Mouse (Mus musculus): Measurements from ENCODE around the gene Tmem229b. TPM values are rescaled to one million over a fixed set of nuclear protein-coding genes. Genes with fewer than 3 reads are reported as not detected.
"Not testable (repeated sequence)": the region's sequence is repeated elsewhere in the genome, so short reads cannot be mapped to it uniquely, and the experiment has no call there.

Gene Tmem229b
- total and polyA plus RNA-seq, 2 experiments from 2014 or later: 63.2 to 214 TPM

DNA sequence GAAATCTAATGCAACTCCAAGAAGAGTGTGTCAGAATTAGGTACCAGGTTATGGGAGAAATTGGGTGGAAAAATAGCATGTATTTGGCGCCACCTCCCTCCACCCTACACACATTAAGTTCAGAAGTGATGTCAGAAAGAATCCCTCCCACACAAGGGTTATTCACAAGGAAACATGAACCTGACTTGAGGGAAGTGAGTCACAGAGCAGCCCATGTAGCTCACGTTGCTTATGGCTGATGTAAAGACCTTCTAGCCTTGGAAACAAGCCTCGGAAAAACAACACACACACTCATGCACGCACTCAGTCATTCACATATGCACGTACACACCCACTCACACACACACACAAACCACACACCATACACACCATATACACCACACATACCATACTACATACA is 67.3 kb downstream of the Tmem229b start:
- Histone ChIP-seq H3K36me3 (ENCODE audit: insufficient read depth, low read length) (no peaks in the 10 kb centered on the region), H3K9ac (replicated peaks; ENCODE audit: low read length, poor library complexity, severe bottlenecking) (no peak overlapping the region), H3K4me1 (ENCODE audit: insufficient read depth, low read length) (no peaks in the 10 kb centered on the region), H3K27ac (ENCODE audit: low read depth, low read length) (no peak overlapping the region), H3K4me3 (ENCODE audit: low read depth, low read length) (no peak overlapping the region), H3K27me3 (ENCODE audit: insufficient read depth, low read length) (no peaks in the 10 kb centered on the region), H3K4me2 (ENCODE audit: low read depth, low read length, poor library complexity, severe bottlenecking) (no peak overlapping the region), H3K9me3 (ENCODE audit: low read length) (no peaks in the 10 kb centered on the region)
- ATAC-seq (ENCODE audit: low FRiP score): no peak
- no peak for TF ChIP-seq CTCF (IDR thresholded peaks at IDR 0.05)
- 91% methylated on average over 5 of the region's 5 CpGs for WGBS
- DNase-seq (ENCODE audit: low spot score): no peak

GRCm38 (mm10) chr12:78939393-78940037 is 67.9 kb downstream of the Tmem229b start:
- DNase-seq (ENCODE audit: low spot score) (no peak), ATAC-seq (ENCODE audit: low FRiP score) (no peak)
- no peak overlapping the region for H3K9ac ChIP-seq (replicated peaks; ENCODE audit: low read length, poor library complexity, severe bottlenecking)
- TF ChIP-seq CTCF (IDR thresholded peaks at IDR 0.05): no peak
- H3K4me1 ChIP-seq (ENCODE audit: insufficient read depth, low read length): no peaks in the 10 kb centered on the region
- H3K9me3 ChIP-seq (ENCODE audit: low read length): no peaks in the 10 kb centered on the region
- H3K27ac ChIP-seq (ENCODE audit: low read depth, low read length): no peak overlapping the region
- H3K27me3 ChIP-seq (ENCODE audit: insufficient read depth, low read length): no peaks in the 10 kb centered on the region
- WGBS: 79% methylated on average over 7 of the region's 7 CpGs
- H3K4me3 ChIP-seq (ENCODE audit: low read depth, low read length): no peak overlapping the region
- H3K36me3 ChIP-seq (ENCODE audit: insufficient read depth, low read length): no peaks in the 10 kb centered on the region
- H3K4me2 ChIP-seq (ENCODE audit: low read depth, low read length, poor library complexity, severe bottlenecking): no peak overlapping the region

DNA sequence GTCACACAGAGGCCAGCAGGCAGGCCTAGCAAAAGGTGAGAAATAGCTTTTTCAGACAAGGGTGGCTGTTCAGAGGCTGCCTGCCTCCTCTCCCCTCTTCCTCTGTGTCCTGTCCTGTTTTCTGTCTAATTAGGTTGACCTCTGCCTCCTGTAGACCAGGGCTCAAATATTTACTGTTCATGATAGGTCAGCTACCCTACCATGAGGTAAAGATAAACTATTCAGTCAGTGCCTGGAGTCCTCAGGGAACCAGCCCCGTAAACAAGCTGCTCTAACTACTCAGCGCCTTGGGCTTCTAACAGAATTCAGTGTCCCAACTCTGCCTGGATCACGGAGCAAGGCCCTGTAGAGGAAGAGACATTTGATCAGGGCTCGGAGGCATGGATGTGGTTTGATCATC is 70.9 kb downstream of the Tmem229b start:
- Histone ChIP-seq H3K4me3 (ENCODE audit: low read depth, low read length) (no peak overlapping the region), H3K27me3 (ENCODE audit: insufficient read depth, low read length) (no peaks in the 10 kb centered on the region), H3K36me3 (ENCODE audit: insufficient read depth, low read length) (no peaks in the 10 kb centered on the region), H3K4me1 (ENCODE audit: insufficient read depth, low read length) (no peaks in the 10 kb centered on the region), H3K27ac (ENCODE audit: low read depth, low read length) (no peak overlapping the region), H3K4me2 (ENCODE audit: low read depth, low read length, poor library complexity, severe bottlenecking) (no peak overlapping the region), H3K9ac (replicated peaks; ENCODE audit: low read length, poor library complexity, severe bottlenecking) (no peak overlapping the region), H3K9me3 (ENCODE audit: low read length) (no peaks in the 10 kb centered on the region)
- no peak for TF ChIP-seq CTCF (IDR thresholded peaks at IDR 0.05)
- ATAC-seq (ENCODE audit: low FRiP score) (no peak), DNase-seq (ENCODE audit: low spot score) (no peak)
- WGBS: 65% methylated on average over 4 of the region's 4 CpGs

- no peak for ATAC-seq (ENCODE audit: low FRiP score)
- H3K9ac ChIP-seq (replicated peaks; ENCODE audit: low read length, poor library complexity, severe bottlenecking): no peak overlapping the region
- H3K27me3 ChIP-seq (ENCODE audit: insufficient read depth, low read length): no peaks in the 10 kb centered on the region
- no peaks in the 10 kb centered on the region for H3K9me3 ChIP-seq (ENCODE audit: low read length)
- H3K36me3 ChIP-seq (ENCODE audit: insufficient read depth, low read length): no peaks in the 10 kb centered on the region
- no peak overlapping the region for H3K4me2 ChIP-seq (ENCODE audit: low read depth, low read length, poor library complexity, severe bottlenecking)
- H3K4me1 ChIP-seq (ENCODE audit: insufficient read depth, low read length): no peaks in the 10 kb centered on the region
- no peak for TF ChIP-seq CTCF (IDR thresholded peaks at IDR 0.05)
- H3K4me3 ChIP-seq (ENCODE audit: low read depth, low read length): no peak overlapping the region
- 77% methylated on average over 1 of the region's 1 CpGs for WGBS
- H3K27ac ChIP-seq (ENCODE audit: low read depth, low read length): no peak overlapping the region
- no peak for DNase-seq (ENCODE audit: low spot score)
These were observed 77.5 kb downstream of the Tmem229b start for GRCm38 (mm10) chr12:78929900-78930299.

DNA sequence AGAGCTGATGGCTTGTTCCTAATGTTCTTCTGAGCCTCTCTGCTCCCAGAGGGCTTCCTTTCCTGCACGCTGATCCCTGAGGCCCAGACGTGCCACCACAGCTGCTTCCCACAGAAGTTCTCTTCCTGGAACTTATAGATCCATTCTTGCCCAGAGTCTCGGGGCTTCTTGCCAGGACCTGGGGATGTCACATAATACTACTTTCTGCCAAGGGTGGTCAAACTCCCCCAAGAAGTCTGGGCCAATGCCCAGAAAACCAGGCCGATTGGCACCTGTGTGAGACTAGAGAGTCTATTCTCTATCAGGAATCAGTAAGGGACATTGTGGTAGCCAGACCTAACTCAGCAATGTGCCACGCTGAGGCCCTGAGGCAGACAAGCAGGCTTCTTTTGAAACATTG is 80.1 kb downstream of the Tmem229b start:
- ATAC-seq (ENCODE audit: low FRiP score): no peak
- 68% methylated on average over 5 of the region's 5 CpGs for WGBS

GRCm38 (mm10) chr12:78923539-78924189 is 83.8 kb downstream of the Tmem229b start:
- no peak for ATAC-seq (ENCODE audit: low FRiP score)
- H3K9me3 ChIP-seq (ENCODE audit: low read length): no peaks in the 10 kb centered on the region

More for the DNA sequence above, 80.1 kb downstream of the Tmem229b start:
- TF ChIP-seq CTCF (IDR thresholded peaks at IDR 0.05): no peak
- Histone ChIP-seq H3K9me3 (ENCODE audit: low read length) (no peaks in the 10 kb centered on the region), H3K4me1 (ENCODE audit: insufficient read depth, low read length) (no peaks in the 10 kb centered on the region), H3K4me2 (ENCODE audit: low read depth, low read length, poor library complexity, severe bottlenecking) (no peak overlapping the region), H3K9ac (replicated peaks; ENCODE audit: low read length, poor library complexity, severe bottlenecking) (no peak overlapping the region), H3K36me3 (ENCODE audit: insufficient read depth, low read length) (no peaks in the 10 kb centered on the region), H3K27ac (ENCODE audit: low read depth, low read length) (no peak overlapping the region), H3K27me3 (ENCODE audit: insufficient read depth, low read length) (no peaks in the 10 kb centered on the region), H3K4me3 (ENCODE audit: low read depth, low read length) (no peak overlapping the region)
- no peak for DNase-seq (ENCODE audit: low spot score)

GRCm38 (mm10) chr12:78922977-78923376 is 84.5 kb downstream of the Tmem229b start:
- H3K4me2 ChIP-seq (ENCODE audit: low read depth, low read length, poor library complexity, severe bottlenecking); H3K36me3 ChIP-seq (ENCODE audit: insufficient read depth, low read length); ATAC-seq (ENCODE audit: low FRiP score); H3K9ac ChIP-seq (replicated peaks; ENCODE audit: low read length, poor library complexity, severe bottlenecking); H3K27ac ChIP-seq (ENCODE audit: low read depth, low read length); H3K4me1 ChIP-seq (ENCODE audit: insufficient read depth, low read length); H3K4me3 ChIP-seq (ENCODE audit: low read depth, low read length); H3K27me3 ChIP-seq (ENCODE audit: insufficient read depth, low read length); H3K9me3 ChIP-seq (ENCODE audit: low read length); DNase-seq (ENCODE audit: low spot score): not testable (repeated sequence)

More at GRCm38 (mm10) chr12:78923539-78924189, 83.8 kb downstream of the Tmem229b start:
- Histone ChIP-seq H3K36me3 (ENCODE audit: insufficient read depth, low read length) (no peaks in the 10 kb centered on the region), H3K27ac (ENCODE audit: low read depth, low read length) (no peak overlapping the region), H3K4me3 (ENCODE audit: low read depth, low read length) (no peak overlapping the region), H3K4me2 (ENCODE audit: low read depth, low read length, poor library complexity, severe bottlenecking) (no peak overlapping the region), H3K9ac (replicated peaks; ENCODE audit: low read length, poor library complexity, severe bottlenecking) (no peak overlapping the region), H3K27me3 (ENCODE audit: insufficient read depth, low read length) (no peaks in the 10 kb centered on the region), H3K4me1 (ENCODE audit: insufficient read depth, low read length) (no peaks in the 10 kb centered on the region)
- no peak for TF ChIP-seq CTCF (IDR thresholded peaks at IDR 0.05)
- DNase-seq (ENCODE audit: low spot score): no peak
- 87% methylated on average over 7 of the region's 7 CpGs for WGBS

All from midbrain, postnatal 0 days (tissue).